Mouse (Mus musculus) gastrocnemius, postnatal 14 days (tissue): ENCODE data around the gene Tsga8. TPM values are rescaled to one million over a fixed set of nuclear protein-coding genes. Genes with fewer than 3 reads are reported as not detected.

Experiments
- DNase-seq: peaks from one replicate; pipeline ENCODE4 v3.0.0; 2021; ENCODE audit warnings: mixed read lengths
- intact Hi-C: fragments of 180-260 bp; cut with DNase I; formaldehyde crosslinking; loops from one replicate; pipeline ENCODE4 v1.15.1; 2025; ENCODE audit warnings: low total_unique reads
- long read RNA-seq, 2 experiments: library from polyadenylated mRNA; stranded (forward); transcript quantifications; one replicate each; pipeline ENCODE4 v2.0.0; 2021
- total RNA-seq, 2 experiments: library from RNA; stranded (reverse); gene quantifications; 2 replicates each; pipeline ENCODE4 v1.2.3; 2021

The Tsga8 gene
- total RNA-seq, result not detected
- long read RNA-seq, experiment 1, result 0 reads
- long read RNA-seq, experiment 2, result 0 reads

DNA sequence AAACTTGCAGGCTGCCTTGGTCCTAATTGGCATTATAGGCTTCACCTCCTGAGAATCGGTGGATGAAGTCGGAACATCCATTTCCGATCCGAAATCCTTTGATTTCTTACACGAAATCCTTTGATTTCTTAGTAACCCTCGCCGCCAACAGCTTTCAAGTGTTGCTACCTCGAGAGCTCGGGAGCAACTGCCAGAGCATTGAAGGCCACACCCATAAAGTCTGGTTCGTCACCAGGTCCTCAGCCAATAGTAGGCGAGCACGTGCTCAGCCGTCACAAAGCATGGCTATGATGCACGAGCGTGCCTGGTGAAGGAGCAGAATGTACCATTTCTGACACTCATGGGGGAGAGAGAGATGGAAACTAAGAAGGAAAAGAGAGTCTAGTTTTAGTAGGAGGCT, at the start of gene Tsga8:
Tsga8 (minus strand) TSS at position 327 of the 400 bp plus-strand sequence.
- intact Hi-C loops, result no loop called here
- DNase-seq, result no peak
